Mouse (Mus musculus) CD4-positive, CD25-positive, alpha-beta regulatory T cell, adult 9 weeks (primary cell): ENCODE data around the gene Cd209a. TPM values are rescaled to one million over a fixed set of nuclear protein-coding genes. Genes with fewer than 3 reads are reported as not detected.

Experiments
- polyA plus RNA-seq: library from polyadenylated mRNA; unstranded; fragments of 100-300 nt; shearing (Covaris generic); gene quantifications from one replicate; pipeline ENCODE4 v1.2.1, GENCODE M21; 2017

The Cd209a gene
- polyA plus RNA-seq: 0.43 TPM

DNA sequence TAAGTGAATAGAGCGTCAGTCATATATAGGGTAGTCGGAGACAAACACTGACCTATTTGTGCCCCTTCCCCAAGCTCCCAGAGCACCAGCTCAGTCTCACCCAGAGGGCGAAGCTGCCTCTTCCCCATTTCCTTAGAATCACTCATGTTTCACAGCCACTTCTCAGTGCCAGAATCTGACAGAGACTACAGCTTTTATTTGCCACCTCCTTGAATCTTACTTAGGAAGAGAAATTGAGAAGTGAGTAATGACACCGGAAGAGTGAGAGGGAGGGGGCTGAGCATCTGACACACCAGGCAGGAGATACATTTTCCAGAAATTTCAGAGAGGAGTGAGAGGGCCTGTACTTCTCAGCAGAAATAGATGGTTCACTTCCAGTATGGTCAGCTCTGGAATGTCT is at the start of gene Cd209a:
Gene Cd209a (minus strand): TSS at position 224 of the 400 bp plus-strand sequence.

DNA sequence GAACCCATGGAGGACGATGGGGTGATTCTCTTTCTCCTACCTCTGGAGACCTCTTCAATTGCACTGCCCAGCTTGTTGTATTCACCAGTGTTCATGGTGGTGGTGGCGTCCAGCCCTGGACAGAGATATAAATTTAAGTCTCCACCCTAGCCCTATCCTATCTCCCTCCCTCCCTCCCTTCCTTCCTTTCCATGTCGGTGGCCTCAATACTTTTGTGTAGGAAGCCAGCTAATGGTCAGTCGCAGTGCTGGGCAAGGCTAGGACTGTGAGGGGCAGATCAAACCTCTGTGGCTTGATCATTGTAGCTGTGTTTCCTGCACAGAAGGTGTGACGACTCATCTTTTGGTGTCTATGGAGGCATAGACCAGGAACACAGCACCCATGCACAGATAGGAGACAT is 28.2 kb downstream of the Cd209a start, which contains the start of gene Clec4g:
Gene Clec4g (minus strand): TSS at position 101 of the 400 bp plus-strand sequence.

GRCm38 (mm10) chr8:3694121-3694520 is 54.7 kb downstream of the Cd209a start, which contains the start of gene Fcer2a:
Gene Fcer2a (minus strand): TSS chr8:3694175.

Other genes starting within 250 kb of the Cd209a start
- 20.7 TPM for gene Mcoln1, start 248.5 kb downstream of the Cd209a start, polyA plus RNA-seq
- 55.6 TPM for gene Pnpla6, start 233.6 kb downstream of the Cd209a start, polyA plus RNA-seq
- gene C330021F23Rik, start 181.0 kb downstream of the Cd209a start, polyA plus RNA-seq: not detected
- 0.06 TPM for gene Camsap3, start 161.7 kb downstream of the Cd209a start, polyA plus RNA-seq
- 139 TPM for gene Xab2, start 127.7 kb downstream of the Cd209a start, polyA plus RNA-seq
- 142 TPM for gene Pet100, start 127.4 kb downstream of the Cd209a start, polyA plus RNA-seq
- not detected for gene Pcp2, start 123.4 kb downstream of the Cd209a start, polyA plus RNA-seq
- 252 TPM for gene Stxbp2, start 118.0 kb downstream of the Cd209a start, polyA plus RNA-seq
- gene Retn, start 93.2 kb downstream of the Cd209a start, polyA plus RNA-seq: not detected
- not detected for gene Mcemp1, start 83.2 kb downstream of the Cd209a start, polyA plus RNA-seq
- not detected for gene Fcor, start 76.6 kb downstream of the Cd209a start, polyA plus RNA-seq
- gene Trappc5, start 72.7 kb downstream of the Cd209a start, polyA plus RNA-seq: 38.9 TPM
- gene Fcer2a, start 54.8 kb downstream of the Cd209a start, polyA plus RNA-seq: 1.1 TPM
- not detected for gene Clec4g, start 28.3 kb downstream of the Cd209a start, polyA plus RNA-seq
- gene Cd209e, start 105.3 kb upstream of the Cd209a start, polyA plus RNA-seq: not detected
- not detected for gene Cd209d, start 129.6 kb upstream of the Cd209a start, polyA plus RNA-seq
- not detected for gene Cd209b, start 177.9 kb upstream of the Cd209a start, polyA plus RNA-seq
- 0.65 TPM for gene Cd209c, start 205.8 kb upstream of the Cd209a start, polyA plus RNA-seq